Mouse (Mus musculus) inflammation-experienced regulatory T-cells (primary cell): ENCODE results near the gene Rhov. TPM values are rescaled to one million over a fixed set of nuclear protein-coding genes. Genes with fewer than 3 reads are reported as not detected.

ENCODE experiments used
- polyA plus RNA-seq, 2 experiments: library from polyadenylated mRNA; unstranded; fragments of 100-300 nt; shearing (Covaris generic); gene quantifications; one replicate each; pipeline ENCODE4 v1.2.1; 2017

The Rhov gene
- under 1 TPM in 1 of 2 experiments, not detected in 1; 0.78 TPM for polyA plus RNA-seq

GRCm38 (mm10) chr2:119270643-119271331 is at the start of gene Rhov:
TSS of gene Rhov (minus strand) at chr2:119271272.

GRCm38 (mm10) chr2:119288270-119288882 is 17.3 kb upstream of the Rhov start, which contains the start of gene Vps18:
TSS of gene Vps18 (plus strand) at chr2:119288740.

GRCm38 (mm10) chr2:119237210-119237870 is 33.7 kb downstream of the Rhov start, which contains the start of gene Spint1:
TSS of gene Spint1 (plus strand) at chr2:119237362.

GRCm38 (mm10) chr2:119229775-119230704 is 41.0 kb downstream of the Rhov start, which contains the start of gene Ppp1r14d:
TSS of gene Ppp1r14d (minus strand) at chr2:119229906.

Other genes starting within 250 kb of the Rhov start
- 10 to 100 TPM; 20.8 to 30.6 TPM for gene Ccdc32, start 241.9 kb downstream of the Rhov start, polyA plus RNA-seq
- gene Rpusd2, start 236.5 kb downstream of the Rhov start, polyA plus RNA-seq = 1 to 10 TPM; 1.2 to 3.8 TPM
- gene Knl1, start 224.2 kb downstream of the Rhov start, polyA plus RNA-seq = under 1 TPM; 0.52 to 0.94 TPM
- 1 to 10 TPM; 3.6 to 3.8 TPM for gene Rad51, start 158.5 kb downstream of the Rhov start, polyA plus RNA-seq
- 10 to 100 TPM; 22.2 to 26.8 TPM for gene Rmdn3, start 114.2 kb downstream of the Rhov start, polyA plus RNA-seq
- gene Gchfr, start 103.5 kb downstream of the Rhov start, polyA plus RNA-seq = under 1 TPM; 0.34 to 0.60 TPM
- under 1 TPM; 0.70 to 0.83 TPM for gene Gm14137, start 96.8 kb downstream of the Rhov start, polyA plus RNA-seq
- gene Zfyve19, start 62.7 kb downstream of the Rhov start, polyA plus RNA-seq = 10 to 100 TPM; 40.0 to 50.1 TPM
- gene Dnajc17, start 62.5 kb downstream of the Rhov start, polyA plus RNA-seq = 10 to 100 TPM; 22.5 to 35.9 TPM
- not detected for gene Ppp1r14d, start 41.4 kb downstream of the Rhov start, polyA plus RNA-seq
- gene Spint1, start 33.9 kb downstream of the Rhov start, polyA plus RNA-seq = under 1 TPM in 1 of 2 experiments, not detected in 1; 0.81 TPM
- 10 to 100 TPM; 11.3 to 12.6 TPM for gene Vps18, start 17.5 kb upstream of the Rhov start, polyA plus RNA-seq
- not detected for gene Dll4, start 54.5 kb upstream of the Rhov start, polyA plus RNA-seq
- 1 to 10 TPM in 1 of 2 experiments, under 1 TPM in 1; 0.29 to 1.9 TPM for gene Chac1, start 80.0 kb upstream of the Rhov start, polyA plus RNA-seq
- 1 to 10 TPM; 4.4 to 6.2 TPM for gene Ino80, start 206.4 kb upstream of the Rhov start, polyA plus RNA-seq